Mouse (Mus musculus): ENCODE results near the gene Sin3b.

DNA sequence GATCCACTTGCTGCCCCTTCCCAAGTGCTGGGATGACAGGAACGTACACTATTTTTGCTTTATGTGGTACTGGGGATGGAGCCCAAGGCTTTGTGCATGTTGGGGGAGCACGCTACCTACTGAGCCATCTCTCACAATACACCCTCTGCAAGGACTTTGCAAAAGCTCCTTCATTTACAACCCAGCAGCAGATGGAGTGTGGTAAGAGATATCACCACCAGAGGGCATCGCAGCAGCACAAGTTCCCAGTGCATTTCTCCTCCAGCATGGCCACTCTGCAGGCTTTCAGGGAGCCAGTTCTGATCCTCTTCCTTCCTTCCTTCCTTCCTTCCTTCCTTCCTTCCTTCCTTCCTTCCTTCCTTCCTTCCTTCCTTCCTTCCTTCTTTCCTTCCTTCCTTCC is 43.0 kb upstream of the Sin3b start:
- TF ChIP-seq CTCF (IDR thresholded peaks at IDR 0.05; ENCODE audit: low read depth) (peak; percentile 86), EP300 (optimal IDR thresholded peaks at IDR 0.05) (no peak)

Measured in stomach, postnatal 0 days (tissue).